Mouse (Mus musculus) ES-E14 (cell line): ENCODE data around the gene H2-DMa.

Source experiments
- CHD2 ChIP-seq: IDR thresholded peaks from 2 replicates; pipeline ENCODE4 v1.6.1; 2014; ENCODE audit warnings: mild to moderate bottlenecking, low read depth, low read length, inconsistent platforms
- HCFC1 ChIP-seq: IDR thresholded peaks from 2 replicates; pipeline ENCODE4 v1.6.1; 2012; ENCODE audit warnings: low read length, inconsistent platforms, borderline replicate concordance; ENCODE audit not compliant: insufficient read depth
- ZC3H11A ChIP-seq: IDR thresholded peaks from 2 replicates; pipeline ENCODE4 v1.6.1; 2012; ENCODE audit warnings: low read depth, mild to moderate bottlenecking, inconsistent platforms, low read length, borderline replicate concordance
- ZNF384 ChIP-seq: IDR thresholded peaks from 2 replicates; pipeline ENCODE4 v1.6.1; 2012; ENCODE audit warnings: low read depth, low read length, inconsistent platforms

GRCm38 (mm10) chr17:34097272-34097671, 22.1 kb upstream of the H2-DMa start:
- TF ChIP-seq HCFC1 = no peak
- TF ChIP-seq CHD2 = no peak
- TF ChIP-seq ZC3H11A = no peak
- no peak for TF ChIP-seq ZNF384
